Mouse (Mus musculus) cerebellum, adult 8-10 months (tissue): ENCODE measurements around the gene Mon2.
"Not testable (repeated sequence)": the region's sequence is repeated elsewhere in the genome, so short reads cannot be mapped to it uniquely, and the experiment has no call there.

Source experiments
- DNase-seq: peaks from one replicate; pipeline ENCODE4 v3.0.0; 2022

Gene Mon2

DNA sequence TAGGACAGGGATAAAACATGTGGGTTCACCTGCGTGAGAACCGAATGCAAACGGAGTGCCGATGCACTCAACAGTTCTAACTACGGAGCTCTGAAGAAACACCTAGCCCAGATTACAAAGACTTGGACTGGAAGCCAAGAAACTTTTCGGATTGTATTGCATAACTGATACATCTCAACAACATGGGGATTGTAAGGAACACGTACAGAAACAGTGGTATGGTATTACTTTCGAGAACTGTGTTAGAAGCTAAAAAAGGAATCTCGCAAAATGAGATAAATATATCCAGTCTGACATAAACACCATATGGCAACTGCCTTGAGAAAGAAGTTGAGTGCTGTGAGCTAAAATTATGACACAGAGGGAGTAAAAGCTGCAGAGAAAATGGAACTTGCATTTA is 86.4 kb downstream of the Mon2 start:
- no peak for DNase-seq

DNA sequence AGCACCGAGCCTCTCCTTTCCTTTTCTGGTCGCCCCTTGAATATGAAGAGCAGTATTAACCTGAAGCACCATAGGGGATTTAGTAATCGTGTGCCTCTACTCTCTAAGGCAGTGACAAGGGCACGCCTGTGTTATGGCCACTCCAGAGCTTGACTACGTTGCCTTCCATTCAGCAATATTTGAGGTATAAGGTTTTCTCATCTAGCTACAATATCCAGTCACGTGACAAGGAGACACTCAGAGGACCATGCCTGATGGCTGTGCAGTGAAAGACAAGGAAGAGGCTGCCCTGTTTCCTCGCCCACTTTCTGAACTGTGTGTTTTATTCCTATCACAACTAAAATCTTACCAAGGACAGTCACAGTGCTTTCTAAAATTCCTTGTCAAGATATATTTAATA is 87.9 kb downstream of the Mon2 start:
- no peak for DNase-seq

GRCm38 (mm10) chr10:122987671-122988128 is 88.6 kb downstream of the Mon2 start:
- peak; percentile 37 for DNase-seq

DNA sequence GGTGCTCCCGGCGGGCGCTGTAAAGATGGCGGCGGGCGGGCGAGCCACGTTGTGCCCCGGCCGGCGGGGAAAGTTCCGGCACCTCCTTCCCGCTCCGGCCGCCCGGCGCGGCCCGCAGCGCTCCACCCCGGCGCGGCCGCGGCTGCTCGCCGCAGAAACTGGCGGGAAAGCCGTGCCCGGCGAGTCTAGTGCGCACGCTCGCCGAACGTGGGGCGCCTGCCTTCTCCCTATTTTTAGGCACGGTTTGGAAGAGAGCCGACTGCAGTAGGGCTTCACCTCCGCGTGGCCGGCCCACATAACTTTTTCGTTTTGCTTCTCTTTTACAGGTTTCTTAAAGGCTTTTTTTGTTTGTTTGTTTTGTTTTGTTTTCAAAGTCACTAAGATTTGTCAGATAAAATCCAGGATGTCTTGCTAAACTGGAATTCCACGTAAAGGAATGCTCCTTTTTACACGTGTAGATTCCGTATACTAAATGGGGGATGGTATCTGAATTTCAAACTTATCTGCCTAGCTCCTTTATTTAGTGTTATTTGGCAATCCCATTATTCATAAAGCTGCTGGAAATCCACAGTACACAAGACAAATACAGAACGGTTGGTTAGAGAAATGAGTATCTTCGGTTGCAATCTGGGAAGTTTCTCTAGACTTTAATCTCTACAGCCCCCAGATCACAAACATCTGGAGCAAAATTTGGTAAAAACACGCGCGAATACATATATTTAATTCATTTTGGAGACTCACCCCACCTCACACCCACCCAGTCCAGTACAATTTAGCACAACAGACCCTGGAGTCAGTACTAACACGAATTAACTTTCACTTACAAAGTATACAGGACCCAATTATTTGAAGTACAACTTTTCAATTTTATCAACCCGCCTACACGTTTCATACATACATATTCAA is 89.7 kb downstream of the Mon2 start:
- DNase-seq = peak; percentile 81

DNA sequence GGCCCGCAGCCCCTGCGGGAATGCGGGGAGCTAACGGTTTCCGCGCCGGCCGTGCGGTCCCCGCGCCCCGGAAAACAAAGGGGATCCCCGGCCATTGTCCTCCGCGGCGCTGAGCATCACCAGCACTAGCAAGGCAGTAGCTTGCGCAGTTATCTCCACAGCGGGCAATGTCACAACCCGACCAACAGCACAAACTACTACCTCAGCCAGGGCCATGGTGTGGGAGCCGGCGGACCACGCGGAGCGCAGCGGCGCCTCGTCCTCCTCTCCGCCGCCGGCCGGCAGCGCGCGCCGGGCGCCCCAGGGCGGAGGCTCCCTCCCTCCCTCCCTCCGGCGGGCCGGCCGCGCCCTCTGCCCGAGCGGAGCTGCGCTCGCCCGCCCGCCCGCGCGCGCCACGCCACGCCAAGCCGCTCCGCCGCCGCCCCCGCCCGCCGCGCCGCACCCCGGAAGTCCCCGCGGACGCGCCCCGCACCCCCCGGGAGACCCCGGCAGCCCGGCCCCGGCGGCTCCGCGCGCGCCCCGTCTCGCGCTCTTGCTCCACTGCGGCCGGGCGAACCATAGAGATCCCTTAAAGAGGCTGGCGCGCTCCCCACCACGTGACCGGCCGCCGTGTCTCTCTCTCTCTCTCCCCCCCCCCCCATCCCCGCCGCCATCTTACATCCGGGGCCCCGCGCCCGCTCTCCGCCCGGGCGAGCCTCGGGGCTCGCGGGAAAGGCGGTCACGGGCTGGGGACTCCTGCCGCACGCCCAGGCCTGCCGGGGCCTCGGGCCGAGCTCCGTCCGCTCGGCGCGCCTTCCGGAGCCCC is 90.6 kb downstream of the Mon2 start:
- DNase-seq = peak; percentile 82

DNA sequence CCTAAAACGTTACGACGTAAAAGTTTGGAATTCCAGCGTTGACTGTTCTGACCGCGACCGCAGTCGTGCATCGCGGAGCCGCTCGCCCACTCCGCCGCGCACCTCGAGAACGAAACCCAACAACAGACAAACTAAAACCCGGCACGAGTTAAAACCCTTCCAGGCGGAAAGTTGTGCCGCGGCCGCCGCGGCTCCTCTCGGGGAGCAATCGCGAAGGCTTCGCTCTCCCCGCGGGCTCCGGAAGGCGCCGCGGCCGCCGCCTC is 91.1 kb downstream of the Mon2 start:
- no peak for DNase-seq

GRCm38 (mm10) chr10:122984531-122985251 is 91.6 kb downstream of the Mon2 start:
- no peak for DNase-seq

GRCm38 (mm10) chr10:122983579-122984530 is 92.5 kb downstream of the Mon2 start:
- no peak for DNase-seq

- no peak for DNase-seq
Observed at GRCm38 (mm10) chr10:122982909-122983578, 93.3 kb downstream of the Mon2 start.

- DNase-seq = no peak
Observed at GRCm38 (mm10) chr10:122980123-122980522, 96.2 kb downstream of the Mon2 start.

GRCm38 (mm10) chr10:122979356-122979755 is 96.9 kb downstream of the Mon2 start:
- no peak for DNase-seq

- DNase-seq = no peak
Observed at GRCm38 (mm10) chr10:122976038-122976437, 100.3 kb downstream of the Mon2 start.

DNA sequence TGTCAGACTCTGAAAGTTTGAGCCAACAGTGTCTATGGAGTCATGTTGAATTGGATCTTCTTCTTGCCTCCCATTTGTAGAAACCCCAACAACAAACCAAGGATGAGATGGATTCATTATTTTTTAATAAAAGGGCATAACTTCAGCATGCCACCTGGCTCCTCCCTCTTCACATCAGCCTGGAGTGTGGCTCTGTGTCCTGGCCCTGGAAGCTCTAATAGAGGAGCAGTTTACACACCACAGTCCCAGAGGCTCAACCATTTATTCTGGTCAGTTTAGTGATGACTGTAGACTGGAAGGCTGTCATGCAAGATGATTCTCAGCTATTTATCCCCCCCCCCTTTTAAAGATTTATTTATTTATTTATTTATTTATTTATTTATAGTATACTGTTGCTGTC is 103.1 kb downstream of the Mon2 start:
- no peak for DNase-seq

GRCm38 (mm10) chr10:122970188-122970587 is 106.1 kb downstream of the Mon2 start:
- no peak for DNase-seq

GRCm38 (mm10) chr10:122966421-122966820 is 109.9 kb downstream of the Mon2 start:
- no peak for DNase-seq

GRCm38 (mm10) chr10:122965650-122966049 is 110.7 kb downstream of the Mon2 start:
- not testable (repeated sequence) for DNase-seq

- no peak for DNase-seq
Observed at GRCm38 (mm10) chr10:122964241-122964636, 112.1 kb downstream of the Mon2 start.

- DNase-seq = no peak
Observed at GRCm38 (mm10) chr10:122963463-122964240, 112.7 kb downstream of the Mon2 start.

DNA sequence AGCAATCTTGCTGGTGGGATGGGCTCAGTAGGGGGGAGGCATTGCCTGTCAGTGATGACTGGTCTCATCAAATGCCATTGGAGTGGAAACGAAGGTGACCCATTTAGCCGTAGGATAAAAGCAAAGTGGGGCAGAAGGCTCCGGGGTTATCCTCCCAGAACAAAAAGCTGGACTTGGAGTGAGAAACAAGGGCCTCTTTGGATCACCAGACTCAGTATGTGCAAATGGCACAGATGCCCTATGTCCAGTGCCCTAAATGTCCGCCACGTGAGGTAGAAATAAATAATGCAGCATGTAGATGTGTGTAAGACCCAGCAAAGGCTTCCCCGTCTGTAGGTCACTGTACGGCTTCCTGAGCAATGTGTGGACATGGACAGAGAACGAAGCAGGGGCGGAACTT is 113.7 kb downstream of the Mon2 start:
- DNase-seq = no peak

DNA sequence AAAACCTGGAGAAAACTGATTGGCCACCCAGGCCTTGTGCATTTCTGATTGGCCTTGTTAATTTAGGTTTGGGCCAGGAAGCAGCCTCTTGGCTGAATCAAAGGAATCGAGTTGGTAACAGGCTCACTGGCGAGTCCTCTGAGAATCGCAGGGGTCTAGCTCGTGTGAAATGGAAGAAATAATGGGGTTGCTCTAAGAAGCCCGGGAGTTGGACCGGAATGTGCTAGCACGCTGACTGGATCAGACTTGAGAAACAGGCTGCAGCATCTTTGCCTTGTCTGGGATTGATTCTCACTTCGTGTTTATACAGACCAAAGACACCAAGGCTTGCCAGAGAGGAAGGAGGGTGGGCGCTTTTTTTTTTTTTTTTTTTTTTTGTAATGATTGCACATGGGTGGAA is 114.8 kb downstream of the Mon2 start:
- DNase-seq = no peak

DNA sequence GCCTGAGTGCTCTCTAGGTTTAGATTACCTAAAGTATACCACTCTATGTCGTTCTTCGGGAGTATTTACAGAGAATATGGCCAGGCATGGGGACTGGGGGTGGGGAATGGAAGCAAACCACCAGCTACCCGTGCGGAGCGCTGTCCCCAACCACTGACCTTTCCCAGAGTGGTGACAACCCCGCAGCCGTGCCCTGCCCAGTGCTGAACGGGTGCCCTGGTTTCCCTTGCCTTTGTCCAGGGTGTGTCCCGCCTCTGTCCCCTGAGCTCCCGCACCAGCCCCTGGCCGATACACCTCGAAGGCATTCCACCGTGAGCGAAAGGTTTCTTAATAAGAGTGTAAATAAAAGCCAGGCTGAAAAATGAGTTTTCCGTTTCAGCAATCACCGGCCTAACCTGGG is 115.6 kb downstream of the Mon2 start:
- DNase-seq = no peak
